Mouse (Mus musculus): ENCODE data around the gene Rasgef1c. TPM values are rescaled to one million over a fixed set of nuclear protein-coding genes. Genes with fewer than 3 reads are reported as not detected.
A peak's percentile ranks its signal among the peaks of the same experiment; 100 is the strongest.

Gene Rasgef1c
- polyA plus RNA-seq, 1 experiment from 2014 or later: 31.0 TPM

DNA sequence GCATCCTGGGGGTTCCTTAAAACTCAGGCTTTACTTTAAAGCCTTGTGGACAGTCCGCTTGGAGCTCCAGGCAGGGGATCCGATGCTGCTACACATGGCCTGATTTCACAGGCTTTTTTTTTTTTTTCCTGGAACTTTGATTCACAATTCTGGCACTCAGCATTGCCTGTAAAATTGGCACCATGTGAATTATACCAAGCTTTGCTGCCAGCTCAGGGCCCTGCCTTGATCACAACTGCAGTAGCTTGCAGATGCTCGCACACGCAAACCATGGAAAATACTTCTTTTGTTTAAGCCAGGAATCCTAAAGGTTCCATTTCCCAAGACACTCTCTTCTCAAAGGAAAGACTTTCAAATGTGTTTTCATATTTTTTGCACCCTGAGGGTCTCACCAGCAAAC, 44.1 kb downstream of the Rasgef1c start:
- no peak overlapping the region for H3K4me2 ChIP-seq
- no peaks in the 10 kb centered on the region for H3K36me3 ChIP-seq
- no peaks in the 10 kb centered on the region for H3K27me3 ChIP-seq (replicated peaks)
- H3K9ac ChIP-seq (replicated peaks): no peak overlapping the region
- WGBS: 79% methylated on average over 4 of the region's 4 CpGs
- no peak for ATAC-seq (ENCODE audit: low FRiP score)
- H3K27ac ChIP-seq (replicated peaks): no peak overlapping the region
- H3K4me3 ChIP-seq (replicated peaks): no peak overlapping the region
- 0 out of 2 replicates have a peak, but pooled peaks cover 3% of the 10 kb centered on the region for H3K4me1 ChIP-seq
- H3K9me3 ChIP-seq (replicated peaks): no peaks in the 10 kb centered on the region

DNA sequence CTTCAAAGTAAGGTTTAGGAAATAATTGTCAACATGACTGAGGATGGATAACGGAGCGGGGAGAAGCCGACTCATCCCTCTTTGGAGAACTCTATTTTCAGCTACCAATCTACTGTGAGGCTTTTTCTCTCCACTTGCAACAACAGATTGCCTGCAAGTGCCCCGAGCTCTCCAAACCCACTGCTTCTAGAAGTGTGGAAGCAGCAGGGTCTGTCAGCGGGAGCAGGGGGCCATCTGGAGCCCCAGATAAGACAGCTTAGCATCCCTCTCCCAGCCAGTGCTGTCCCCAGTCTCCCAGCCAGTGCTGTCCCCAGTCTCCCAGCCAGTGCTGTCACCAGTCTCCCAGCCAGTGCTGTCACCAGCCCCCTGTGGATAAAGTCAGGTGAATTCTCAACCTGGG, 48.2 kb downstream of the Rasgef1c start:
- Histone ChIP-seq H3K4me3 (replicated peaks) (no peak overlapping the region), H3K36me3 (no peaks in the 10 kb centered on the region), H3K9me3 (replicated peaks) (no peaks in the 10 kb centered on the region), H3K4me1 (no peaks in the 10 kb centered on the region), H3K4me2 (no peak overlapping the region), H3K27me3 (replicated peaks) (no peaks in the 10 kb centered on the region; the same call in 1 of the 2 replicates), H3K9ac (replicated peaks) (no peak overlapping the region), H3K27ac (replicated peaks) (no peak overlapping the region)
- ATAC-seq (ENCODE audit: low FRiP score): no peak
- WGBS: 78% methylated on average over 5 of the region's 5 CpGs

- ATAC-seq (ENCODE audit: low FRiP score): no peak
- no peaks in the 10 kb centered on the region for H3K36me3 ChIP-seq
- no peak overlapping the region for H3K4me2 ChIP-seq
Measured at GRCm38 (mm10) chr11:49953616-49954015, 52.0 kb downstream of the Rasgef1c start.

DNA sequence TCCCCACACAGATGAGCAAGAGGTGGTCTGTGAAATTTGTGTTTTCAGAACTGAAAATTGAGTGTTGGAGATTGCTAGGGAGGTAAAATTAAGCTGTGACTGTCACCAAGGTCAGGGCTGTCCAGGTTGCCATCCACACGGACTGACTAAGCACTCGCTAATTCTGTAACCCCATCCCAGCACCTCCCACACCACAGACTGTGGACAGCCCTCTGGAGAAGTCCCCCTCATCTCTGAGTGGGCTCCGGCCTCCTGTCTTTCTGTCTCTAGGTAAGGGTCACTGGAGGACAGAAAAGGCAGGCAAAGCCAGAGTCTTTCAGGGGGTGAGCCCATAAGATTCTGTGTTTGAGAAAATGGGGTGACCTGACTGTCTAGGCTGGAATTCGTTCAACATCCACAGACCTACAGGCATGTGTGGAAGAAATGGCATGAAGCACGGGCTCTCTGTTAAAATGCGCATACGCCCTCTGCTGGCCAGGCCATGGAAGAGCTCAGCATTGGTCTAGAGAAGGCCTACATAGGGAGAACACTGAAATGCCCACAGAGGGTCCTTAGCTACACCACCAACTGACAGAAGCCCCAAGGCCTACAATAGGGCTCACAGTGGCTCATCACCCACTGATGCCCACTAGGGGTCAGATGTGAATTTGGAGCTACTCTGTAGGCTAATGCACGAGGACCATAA, 54.1 kb downstream of the Rasgef1c start:
- Histone ChIP-seq H3K4me2 (no peak overlapping the region), H3K27ac (replicated peaks) (no peak overlapping the region), H3K4me1 (no peaks in the 10 kb centered on the region), H3K27me3 (replicated peaks) (peaks cover 5% of the 10 kb centered on the region; the same call in 1 of the 2 replicates), H3K36me3 (no peaks in the 10 kb centered on the region), H3K9ac (replicated peaks) (no peak overlapping the region), H3K4me3 (replicated peaks) (no peak overlapping the region), H3K9me3 (replicated peaks) (no peaks in the 10 kb centered on the region)
- WGBS: 31% methylated on average over 8 of the region's 8 CpGs
- ATAC-seq (ENCODE audit: low FRiP score): peak; percentile 92

More at GRCm38 (mm10) chr11:49953616-49954015, 52.0 kb downstream of the Rasgef1c start:
- no peaks in the 10 kb centered on the region for H3K4me1 ChIP-seq
- WGBS: 94% methylated on average over 6 of the region's 6 CpGs
- peaks cover 2% of the 10 kb centered on the region; the same call in 1 of the 2 replicates for H3K27me3 ChIP-seq (replicated peaks)
- H3K9ac ChIP-seq (replicated peaks): no peak overlapping the region
- no peaks in the 10 kb centered on the region for H3K9me3 ChIP-seq (replicated peaks)
- H3K4me3 ChIP-seq (replicated peaks): no peak overlapping the region
- no peak overlapping the region for H3K27ac ChIP-seq (replicated peaks)

GRCm38 (mm10) chr11:49958017-49958416, 56.4 kb downstream of the Rasgef1c start:
- Histone ChIP-seq H3K27me3 (replicated peaks) (peaks cover 9% of the 10 kb centered on the region; the same call in 1 of the 2 replicates), H3K4me1 (no peaks in the 10 kb centered on the region), H3K9ac (replicated peaks) (no peak overlapping the region), H3K9me3 (replicated peaks) (no peaks in the 10 kb centered on the region), H3K4me2 (no peak overlapping the region), H3K4me3 (replicated peaks) (no peak overlapping the region), H3K36me3 (no peaks in the 10 kb centered on the region), H3K27ac (replicated peaks) (no peak overlapping the region)
- no peak for ATAC-seq (ENCODE audit: low FRiP score)
- 89% methylated on average over 10 of the region's 10 CpGs for WGBS

- Histone ChIP-seq H3K4me1 (no peaks in the 10 kb centered on the region), H3K4me3 (replicated peaks) (no peak overlapping the region), H3K4me2 (no peak overlapping the region), H3K27me3 (replicated peaks) (0 out of 2 replicates have a peak, but pooled peaks cover 9% of the 10 kb centered on the region), H3K27ac (replicated peaks) (no peak overlapping the region), H3K9me3 (replicated peaks) (no peaks in the 10 kb centered on the region), H3K9ac (replicated peaks) (no peak overlapping the region), H3K36me3 (no peaks in the 10 kb centered on the region)
- ATAC-seq (ENCODE audit: low FRiP score): peak; percentile 67; the same call in 1 of the 2 replicates
- WGBS: 39% methylated on average over 10 of the region's 10 CpGs
Measured at GRCm38 (mm10) chr11:49961098-49961740, 59.6 kb downstream of the Rasgef1c start.

- H3K4me2 ChIP-seq: no peak overlapping the region
- H3K27me3 ChIP-seq (replicated peaks): 0 out of 2 replicates have a peak, but pooled peaks cover 4% of the 10 kb centered on the region
- no peak overlapping the region for H3K27ac ChIP-seq (replicated peaks)
- no peaks in the 10 kb centered on the region for H3K36me3 ChIP-seq
- ATAC-seq (ENCODE audit: low FRiP score): no peak
- no peak overlapping the region for H3K4me3 ChIP-seq (replicated peaks)
- no peaks in the 10 kb centered on the region for H3K4me1 ChIP-seq
- no peaks in the 10 kb centered on the region for H3K9me3 ChIP-seq (replicated peaks)
- WGBS: 78% methylated on average over 3 of the region's 3 CpGs
- H3K9ac ChIP-seq (replicated peaks): no peak overlapping the region
Measured at GRCm38 (mm10) chr11:49965320-49965719, 63.7 kb downstream of the Rasgef1c start.

DNA sequence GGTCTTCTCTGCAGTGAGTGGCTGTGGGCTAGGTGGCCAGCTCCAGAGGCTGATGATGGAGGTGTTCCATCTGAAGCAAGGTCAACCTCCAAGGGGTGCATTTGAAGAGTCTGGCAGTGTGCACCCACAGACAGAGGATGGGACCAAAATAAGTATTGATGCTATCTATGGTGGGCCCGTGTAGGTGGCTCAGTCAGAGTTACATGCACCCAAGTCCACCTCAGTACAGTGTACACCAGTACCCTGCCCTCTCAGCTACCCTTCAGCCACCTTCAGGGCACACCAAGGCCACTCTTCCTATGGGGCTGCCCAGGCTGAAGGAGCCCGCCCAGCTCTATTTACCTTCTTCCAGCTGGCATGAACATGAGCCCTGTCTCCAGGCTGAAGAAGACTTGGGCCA, 68.1 kb downstream of the Rasgef1c start:
- H3K9ac ChIP-seq (replicated peaks): no peak overlapping the region
- no peaks in the 10 kb centered on the region for H3K4me1 ChIP-seq
- ATAC-seq (ENCODE audit: low FRiP score): no peak
- H3K27me3 ChIP-seq (replicated peaks): no peaks in the 10 kb centered on the region
- no peak overlapping the region for H3K4me3 ChIP-seq (replicated peaks)
- WGBS: 94% methylated on average over 2 of the region's 2 CpGs
- no peak overlapping the region for H3K27ac ChIP-seq (replicated peaks)
- H3K4me2 ChIP-seq: no peak overlapping the region
- 0 out of 2 replicates have a peak, but pooled peaks cover 2% of the 10 kb centered on the region for H3K36me3 ChIP-seq
- H3K9me3 ChIP-seq (replicated peaks): no peaks in the 10 kb centered on the region

- no peaks in the 10 kb centered on the region for H3K4me1 ChIP-seq
- ATAC-seq (ENCODE audit: low FRiP score): no peak
- H3K4me2 ChIP-seq: no peak overlapping the region
- H3K9ac ChIP-seq (replicated peaks): no peak overlapping the region
- no peaks in the 10 kb centered on the region for H3K27me3 ChIP-seq (replicated peaks)
- H3K36me3 ChIP-seq: peaks cover 10% of the 10 kb centered on the region
- no peaks in the 10 kb centered on the region for H3K9me3 ChIP-seq (replicated peaks)
- 83% methylated on average over 10 of the region's 10 CpGs for WGBS
- H3K27ac ChIP-seq (replicated peaks): no peak overlapping the region
- H3K4me3 ChIP-seq (replicated peaks): no peak overlapping the region
Measured at GRCm38 (mm10) chr11:49973657-49974340, 72.2 kb downstream of the Rasgef1c start.

DNA sequence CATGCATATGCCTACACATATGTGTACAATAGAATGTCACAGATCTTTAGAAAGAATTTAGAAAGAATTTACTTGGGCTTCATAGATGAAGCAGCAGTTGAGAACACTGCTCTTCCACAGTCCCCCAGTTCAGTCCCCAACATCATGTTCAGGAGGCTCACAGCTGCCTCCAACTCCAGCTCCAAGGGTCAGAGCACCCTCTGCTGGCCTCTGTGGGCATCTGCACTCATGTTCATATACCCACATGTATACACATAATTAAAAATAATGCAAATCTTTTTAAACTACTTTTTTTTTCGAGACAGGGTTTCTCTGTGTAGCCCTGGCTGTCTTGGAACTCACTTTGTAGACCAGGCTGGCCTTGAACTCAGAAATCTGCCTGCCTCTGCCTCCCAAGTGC, 73.0 kb downstream of the Rasgef1c start:
- Histone ChIP-seq H3K9me3 (replicated peaks) (no peaks in the 10 kb centered on the region), H3K9ac (replicated peaks) (no peak overlapping the region), H3K4me3 (replicated peaks) (no peak overlapping the region), H3K27ac (replicated peaks) (no peak overlapping the region), H3K27me3 (replicated peaks) (no peaks in the 10 kb centered on the region), H3K4me1 (no peaks in the 10 kb centered on the region), H3K36me3 (peaks cover 15% of the 10 kb centered on the region), H3K4me2 (no peak overlapping the region)
- 55% methylated on average over 1 of the region's 1 CpGs for WGBS
- no peak for ATAC-seq (ENCODE audit: low FRiP score)

DNA sequence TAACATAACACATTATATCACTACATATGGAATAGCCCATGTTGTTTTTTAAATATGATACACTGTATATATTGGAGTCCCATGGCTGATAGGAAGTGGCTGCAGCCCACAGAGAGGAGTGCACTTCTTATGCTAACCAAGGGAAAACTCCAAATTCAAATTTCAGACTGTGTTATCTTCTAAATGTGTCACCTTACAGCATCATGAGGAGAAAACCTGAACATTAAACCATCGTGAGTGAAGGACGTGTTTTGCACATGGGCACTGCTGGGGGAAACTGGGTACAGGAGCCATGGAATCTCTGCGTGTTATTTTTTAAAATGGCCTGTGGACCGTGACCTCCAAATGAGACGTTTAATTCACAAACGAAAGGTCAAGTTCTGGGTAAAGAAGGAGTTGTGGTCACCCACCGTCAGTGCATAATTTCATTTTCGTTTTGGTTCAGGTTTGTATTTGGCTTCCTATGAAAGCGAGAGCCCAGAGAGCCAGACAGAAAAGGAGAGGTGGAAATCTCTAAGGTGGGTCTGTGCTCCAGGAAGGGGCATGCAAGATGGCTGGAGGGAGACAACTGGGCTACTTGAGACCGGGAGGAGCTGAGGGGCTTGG, 76.4 kb downstream of the Rasgef1c start:
- Histone ChIP-seq H3K9me3 (replicated peaks) (no peaks in the 10 kb centered on the region), H3K27me3 (replicated peaks) (no peaks in the 10 kb centered on the region), H3K36me3 (peaks cover 20% of the 10 kb centered on the region), H3K9ac (replicated peaks) (no peak overlapping the region), H3K4me1 (no peaks in the 10 kb centered on the region), H3K4me2 (no peak overlapping the region), H3K4me3 (replicated peaks) (no peak overlapping the region), H3K27ac (replicated peaks) (no peak overlapping the region)
- 85% methylated on average over 10 of the region's 10 CpGs for WGBS
- no peak for ATAC-seq (ENCODE audit: low FRiP score)

All from neural tube, embryonic 15.5 days (tissue).